Mouse (Mus musculus) heart, postnatal 10 days (tissue): ENCODE data around the gene Pold2. TPM values are rescaled to one million over a fixed set of nuclear protein-coding genes. Genes with fewer than 3 reads are reported as not detected.

ENCODE experiments used
- DNase-seq, 2 experiments: peaks; one replicate each; pipeline ENCODE4 v3.0.0; 2021
- intact Hi-C: fragments of 180-260 bp; cut with DNase I; formaldehyde crosslinking; loops from one replicate; pipeline ENCODE4 v1.15.1; 2025
- total RNA-seq, 2 experiments: library from RNA; stranded (reverse); gene quantifications; 2 replicates each; pipeline ENCODE4 v1.2.3; 2021

Gene Pold2
- total RNA-seq = 10 to 100 TPM; 34.8 to 44.1 TPM

DNA sequence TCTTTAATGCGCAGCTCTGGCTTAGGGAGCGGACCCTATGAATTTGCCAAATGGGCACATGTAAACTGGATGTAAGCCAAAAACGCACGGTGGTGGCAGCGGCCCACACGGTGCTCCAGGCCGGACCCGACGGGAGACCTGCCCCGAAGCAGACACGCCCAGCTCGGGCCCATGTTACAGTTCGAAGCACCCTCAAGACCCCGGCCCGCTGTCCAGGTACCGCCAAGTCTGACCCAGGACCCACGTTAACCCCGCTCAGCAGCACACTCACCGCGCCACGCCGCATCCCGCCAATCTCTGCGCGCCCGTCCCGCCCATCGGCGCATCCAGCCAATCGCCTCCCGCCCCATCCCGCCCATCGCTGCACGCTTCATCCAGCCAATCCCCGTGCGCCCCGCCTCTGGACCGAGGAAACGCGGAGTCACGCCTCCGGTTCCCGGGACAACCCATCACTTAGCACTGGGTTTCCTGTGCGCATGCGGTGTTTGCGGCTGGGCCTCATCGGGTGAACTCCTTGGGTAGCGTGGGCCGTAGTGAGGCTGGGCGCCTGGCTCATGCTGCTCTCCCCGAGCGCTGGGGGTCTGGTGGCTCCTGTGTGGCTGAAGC is at the start of gene Pold2:
Gene Pold2, minus strand, starts transcription at position 372 of the 606 bp plus-strand sequence.
- DNase-seq = peak; percentile 98
- intact Hi-C loops = loop anchor here (1.0 to 5.0 kb wide), 2 partner anchors 40 to 86 kb away; partner anchors contain the start of gene Polm

- intact Hi-C loops = no loop called here
- no peak for DNase-seq
Measured at GRCm38 (mm10) chr11:5926696-5927220, 48.7 kb upstream of the Pold2 start.

- intact Hi-C loops = no loop called here
- no peak for DNase-seq
Measured at GRCm38 (mm10) chr11:5924699-5925098, 46.6 kb upstream of the Pold2 start.

GRCm38 (mm10) chr11:5920323-5920960 is 42.4 kb upstream of the Pold2 start:
- DNase-seq = no peak
- intact Hi-C loops = no loop called here

DNA sequence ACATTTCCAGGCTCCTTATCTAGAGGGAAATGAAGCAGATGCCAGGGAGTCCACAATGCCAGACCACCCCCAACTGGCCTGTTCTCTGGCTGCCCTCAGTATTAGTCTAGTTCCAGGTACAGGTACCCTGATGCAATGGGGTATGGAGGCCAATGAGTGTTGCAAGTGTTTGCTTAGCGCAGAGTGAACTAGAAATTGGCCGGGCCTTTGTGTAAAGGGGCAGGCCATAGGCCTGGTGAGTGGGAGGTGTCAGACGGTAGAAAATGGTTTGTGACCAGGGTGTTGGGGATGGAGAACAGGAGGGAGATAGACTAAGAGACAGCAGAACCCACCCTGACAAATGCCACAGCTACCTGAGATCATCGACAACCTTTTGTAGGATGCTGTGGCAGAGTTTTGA is 41.5 kb upstream of the Pold2 start:
- DNase-seq = no peak
- intact Hi-C loops = no loop called here

GRCm38 (mm10) chr11:5918111-5918510 is 40.0 kb upstream of the Pold2 start:
- intact Hi-C loops = no loop called here
- no peak for DNase-seq

DNA sequence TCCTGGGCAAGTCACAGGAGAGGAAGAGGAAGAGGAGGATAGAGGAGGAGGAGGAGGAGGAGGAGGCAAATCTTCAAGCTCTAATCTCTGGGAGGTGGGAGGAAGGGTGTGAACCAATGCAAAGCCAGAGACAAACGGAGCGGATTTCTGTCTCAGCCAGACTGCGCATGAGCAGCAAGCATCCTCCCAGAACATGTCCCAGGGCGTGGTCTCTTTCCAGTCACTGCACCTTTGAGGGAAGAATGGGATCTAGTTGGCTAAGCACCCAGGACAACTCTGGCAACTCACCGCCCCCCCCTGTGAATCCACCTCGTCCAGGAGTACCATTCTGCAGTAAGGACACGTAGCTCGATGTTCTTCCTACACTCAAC is 38.1 kb upstream of the Pold2 start:
- DNase-seq = peak; percentile 46 to 56
- intact Hi-C loops = no loop called here

DNA sequence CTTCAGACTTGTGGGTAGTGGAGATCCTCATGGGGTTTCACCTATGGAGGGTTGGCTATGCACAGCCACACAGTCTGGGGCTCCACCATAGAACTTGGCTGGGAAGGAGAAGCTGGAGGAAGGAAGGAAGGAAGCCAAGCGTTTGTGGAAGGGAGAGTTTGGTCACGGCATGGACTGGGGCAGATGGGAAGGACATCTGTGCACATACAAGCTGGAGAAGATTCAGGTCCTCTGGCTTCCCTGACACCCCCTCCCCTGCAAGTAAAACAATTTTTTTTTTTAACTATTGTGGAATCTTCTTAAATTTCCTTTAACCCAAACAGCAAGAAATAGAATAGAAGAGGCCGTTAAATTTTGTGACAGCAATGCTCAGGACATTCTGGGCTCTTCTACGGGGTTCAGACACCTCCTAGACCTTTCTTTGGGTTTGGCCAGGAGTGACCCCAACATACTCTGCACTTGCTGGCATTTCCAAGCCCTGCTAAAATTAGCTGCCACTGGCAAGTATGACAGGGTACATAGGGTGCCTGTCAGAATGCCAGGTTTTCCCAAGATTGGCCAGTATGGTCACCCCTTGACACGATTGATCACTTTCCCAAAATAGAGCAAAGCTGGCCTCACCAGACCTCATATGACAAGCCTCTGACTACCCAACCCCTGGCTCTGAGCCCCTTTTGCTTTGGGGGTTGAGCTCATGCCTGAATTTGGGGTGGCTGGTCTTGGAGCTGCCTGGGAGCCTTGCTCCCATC is 37.5 kb upstream of the Pold2 start:
- intact Hi-C loops = no loop called here
- DNase-seq = peak; percentile 72 to 85

- no peak for DNase-seq
Measured at GRCm38 (mm10) chr11:5914940-5915339, 36.8 kb upstream of the Pold2 start.

DNA sequence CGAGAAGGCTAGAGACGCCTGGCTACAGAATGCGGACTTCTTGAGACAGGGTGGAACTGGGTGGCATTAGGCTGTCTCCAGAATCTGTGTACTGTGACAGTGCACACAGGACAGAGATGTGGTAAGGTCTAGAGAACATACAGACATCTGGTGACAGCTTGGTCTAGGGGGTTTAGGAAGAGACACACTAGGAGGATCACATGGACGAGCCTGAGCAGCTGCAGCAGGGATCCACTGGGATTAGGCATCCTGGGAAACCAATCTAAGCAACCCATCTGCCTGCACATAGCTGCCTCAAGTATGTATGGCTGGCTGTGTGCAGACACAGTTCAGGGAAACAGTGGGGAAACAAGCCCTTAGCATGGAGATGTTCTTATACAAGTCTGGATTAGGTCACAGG is 35.8 kb upstream of the Pold2 start:
- intact Hi-C loops = no loop called here
- no peak for DNase-seq

More at GRCm38 (mm10) chr11:5914940-5915339, 36.8 kb upstream of the Pold2 start:
- intact Hi-C loops = no loop called here

GRCm38 (mm10) chr11:5913256-5913655 is 35.2 kb upstream of the Pold2 start:
- DNase-seq = no peak
- intact Hi-C loops = no loop called here

DNA sequence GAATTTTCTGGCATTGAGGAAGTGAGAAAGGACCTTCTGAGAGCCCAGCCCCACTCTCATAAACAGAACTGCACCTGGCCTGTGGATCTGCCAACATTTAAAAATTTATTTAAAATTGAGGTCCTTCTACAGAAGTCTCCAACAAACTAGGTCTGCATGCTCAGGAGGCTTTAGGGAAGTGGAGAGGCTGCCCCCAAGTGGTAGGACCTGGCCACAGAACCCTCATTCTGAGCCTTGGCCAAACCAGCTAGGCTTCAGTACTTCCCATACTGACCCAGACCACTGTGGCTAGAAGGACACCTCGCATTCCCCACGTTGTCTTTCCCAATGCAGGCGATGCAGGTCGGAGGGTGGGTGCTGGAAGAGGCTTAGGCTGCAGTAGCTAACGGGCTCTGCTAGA is 34.5 kb upstream of the Pold2 start:
- intact Hi-C loops = no loop called here

DNA sequence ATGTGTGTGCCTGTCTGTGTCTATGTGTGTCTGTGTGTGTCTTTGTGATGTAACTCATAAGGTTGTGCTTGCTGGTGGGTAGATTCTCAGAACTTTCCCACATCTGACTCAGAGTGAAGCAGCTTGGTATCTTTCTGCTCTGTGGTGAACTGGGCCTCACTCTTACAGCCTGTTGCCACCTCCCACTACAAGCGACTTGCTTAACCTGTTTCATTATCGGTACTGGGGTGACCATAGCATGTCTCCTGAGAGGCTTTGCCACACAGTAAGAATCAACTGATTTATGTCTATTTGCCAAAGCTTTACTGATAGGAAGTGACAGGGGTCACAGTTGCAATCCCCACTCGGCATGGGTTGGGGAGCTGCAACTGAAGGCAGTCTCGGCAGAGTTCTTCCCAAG is 30.6 kb upstream of the Pold2 start:
- DNase-seq = no peak

More for the DNA sequence above, 34.5 kb upstream of the Pold2 start:
- peak; percentile 81 to 82 for DNase-seq

GRCm38 (mm10) chr11:5907096-5907495 is 29.0 kb upstream of the Pold2 start:
- DNase-seq = no peak
- intact Hi-C loops = no loop called here

More for the DNA sequence above, 30.6 kb upstream of the Pold2 start:
- intact Hi-C loops = no loop called here

DNA sequence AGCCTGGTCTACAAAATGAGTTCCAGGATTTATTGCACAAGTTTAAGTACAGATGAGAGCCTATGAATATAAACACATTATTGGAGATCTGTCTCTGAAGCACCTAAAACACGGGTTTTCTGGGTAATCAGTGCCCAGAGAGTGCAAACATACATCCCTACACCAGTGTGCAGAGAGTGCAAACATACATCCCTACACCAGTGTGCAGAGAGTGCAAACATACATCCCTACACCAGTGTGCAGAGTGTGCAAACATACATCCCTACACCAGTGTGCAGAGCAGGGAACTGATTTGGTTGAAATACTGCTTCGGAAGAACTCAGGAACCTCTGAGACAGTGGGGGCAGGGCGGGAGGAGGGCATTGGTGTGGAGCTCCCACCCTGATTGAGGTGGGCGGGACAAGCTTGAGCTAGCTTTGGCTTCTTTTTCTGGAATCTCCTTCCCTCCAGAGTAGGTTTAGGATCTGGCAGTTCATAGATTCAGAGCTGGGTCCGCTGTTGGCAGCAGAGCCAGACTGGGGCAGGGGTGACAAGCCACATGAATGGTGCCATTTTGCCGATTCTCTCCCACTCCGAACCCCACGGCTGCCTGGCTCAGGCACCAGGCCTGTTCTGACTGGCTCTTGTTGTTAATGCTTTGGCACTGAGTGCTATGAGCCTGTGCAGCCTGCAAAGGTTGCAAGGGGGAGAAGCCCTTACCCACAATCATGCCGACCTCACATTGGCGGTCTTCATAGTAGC is 27.9 kb upstream of the Pold2 start:
- DNase-seq = no peak
- intact Hi-C loops = no loop called here

GRCm38 (mm10) chr11:5904871-5905270 is 26.8 kb upstream of the Pold2 start:
- intact Hi-C loops = no loop called here
- no peak for DNase-seq

- intact Hi-C loops = no loop called here
- DNase-seq = no peak
Measured at GRCm38 (mm10) chr11:5904357-5904756, 26.3 kb upstream of the Pold2 start.

DNA sequence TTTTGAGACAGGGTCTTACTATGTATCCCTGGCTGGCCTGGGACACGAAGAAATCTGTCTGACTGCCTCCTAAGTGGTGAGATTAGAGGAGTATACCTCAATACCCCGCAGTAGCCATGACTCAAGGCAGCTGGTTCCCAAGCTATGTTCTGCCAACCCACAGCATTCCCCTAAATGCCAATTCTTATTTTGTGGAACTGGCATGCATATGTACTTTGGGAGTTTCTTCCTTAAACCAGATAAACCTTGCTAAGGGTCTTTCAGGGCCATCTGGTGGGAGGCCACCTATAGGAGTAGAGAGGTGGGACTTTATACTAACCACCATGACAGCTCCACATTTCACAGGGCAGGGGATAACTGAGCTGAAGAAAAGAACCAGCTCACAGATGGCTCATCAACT is 25.8 kb upstream of the Pold2 start:
- intact Hi-C loops = no loop called here
- no peak for DNase-seq

GRCm38 (mm10) chr11:5902390-5902789 is 24.3 kb upstream of the Pold2 start:
- intact Hi-C loops = no loop called here
- no peak for DNase-seq

DNA sequence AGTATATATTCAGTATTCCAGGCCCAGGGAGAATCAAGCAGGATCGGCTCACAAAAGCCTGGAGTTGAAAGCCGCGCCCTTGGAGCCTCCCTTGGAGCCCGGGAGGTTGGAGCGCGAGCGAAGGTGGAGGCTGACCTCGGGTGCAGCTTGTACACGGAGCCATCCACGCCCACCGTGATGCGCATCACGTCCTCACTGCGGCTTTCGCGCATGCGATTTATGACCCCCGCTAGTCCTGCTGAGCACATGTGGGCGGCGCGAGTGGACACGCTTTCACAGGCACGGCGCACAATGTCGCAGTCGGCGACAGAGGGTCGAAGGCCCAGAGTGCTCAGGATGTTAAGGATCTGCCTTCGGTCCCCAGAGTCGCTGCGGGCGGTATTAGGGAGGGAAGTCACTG is 23.9 kb upstream of the Pold2 start:
- DNase-seq = peak in 1 of 2 experiments; percentile 58
- intact Hi-C loops = no loop called here

DNA sequence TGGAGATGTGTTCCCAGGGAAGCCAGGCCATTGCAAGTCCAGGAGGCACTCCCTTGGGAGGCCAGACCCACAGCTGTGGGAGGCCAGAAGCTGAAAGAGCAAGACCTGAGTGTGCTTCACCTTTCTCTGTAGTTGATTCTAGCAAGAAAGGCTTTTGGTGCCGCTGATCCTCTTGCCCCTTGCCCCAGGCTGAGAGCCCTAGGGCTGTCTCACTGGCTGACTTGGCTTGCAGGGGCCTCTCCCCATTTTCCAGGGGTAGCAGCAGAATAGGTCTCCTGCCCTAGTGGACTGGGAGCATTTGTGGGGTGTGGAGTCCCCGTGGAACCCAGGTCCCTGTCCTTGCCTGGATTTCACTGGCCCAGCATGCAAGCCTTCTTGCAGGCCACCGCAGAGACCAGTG is 23.2 kb upstream of the Pold2 start:
- intact Hi-C loops = no loop called here
- DNase-seq = no peak
